Mouse (Mus musculus) cerebral cortex, adult 2 months (tissue): Measurements from ENCODE around the gene Mreg.

ENCODE experiments used
- WGBS: fragments of 180-500 bp; shearing (Covaris S2); methylation state at CpG from one replicate; pipeline ENCODE4 v1.1.7; 2018; 5-methylcytosine and 5-hydroxymethylcytosine counted together

The Mreg gene

GRCm38 (mm10) chr1:72191449-72191848 is 20.7 kb downstream of the Mreg start:
- 94% methylated on average over 8 of the region's 8 CpGs for WGBS

DNA sequence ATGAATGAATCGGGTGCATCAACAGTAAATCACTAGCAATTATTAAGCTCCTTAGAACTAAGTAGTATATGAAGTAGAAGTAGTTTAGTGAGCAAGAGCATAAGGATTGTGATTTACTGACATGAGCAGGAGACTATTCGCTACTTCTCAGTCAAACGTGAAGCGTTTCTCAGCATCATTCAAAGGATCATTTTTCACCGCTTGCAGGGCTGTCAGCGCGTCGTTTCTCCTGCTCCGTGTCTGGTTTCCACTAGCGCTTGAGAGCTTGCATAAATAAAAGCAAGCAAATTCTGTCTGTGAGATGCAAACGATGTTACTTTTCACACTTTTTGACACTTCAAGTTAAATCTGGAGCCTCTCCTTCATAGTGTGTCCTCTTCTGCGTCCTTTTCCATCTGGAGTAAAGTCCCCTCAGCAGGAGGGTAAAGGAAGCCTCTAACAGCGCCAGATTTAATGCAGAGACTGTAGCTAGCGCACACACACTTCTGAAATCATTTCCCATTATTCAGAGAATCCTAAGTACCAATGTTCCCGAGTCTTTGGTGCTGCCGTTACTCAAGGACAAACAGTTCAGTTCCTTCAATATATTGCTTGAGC is 23.9 kb downstream of the Mreg start:
- WGBS = 42% methylated on average over 16 of the region's 16 CpGs

- WGBS = 33% methylated on average over 10 of the region's 10 CpGs
These were observed 24.6 kb downstream of the Mreg start for GRCm38 (mm10) chr1:72187486-72187885.

DNA sequence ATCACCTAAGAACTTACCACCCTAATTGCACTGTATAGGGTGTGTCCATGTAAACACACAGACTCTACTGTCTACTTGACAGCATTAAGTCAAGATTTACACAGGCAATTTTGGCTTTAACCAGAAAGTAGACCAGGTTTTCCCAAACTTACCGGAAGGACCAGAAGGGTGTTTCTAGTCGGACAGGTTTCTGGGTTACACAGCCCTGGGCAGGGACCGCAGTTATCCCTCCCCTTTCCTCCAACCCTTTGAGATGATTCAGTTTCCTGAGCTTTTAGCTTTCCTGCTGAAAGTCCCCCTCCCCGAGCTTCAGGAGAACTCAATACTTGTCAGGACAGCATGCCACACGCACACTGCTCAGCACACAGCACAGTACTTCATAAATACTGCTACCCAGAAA is 26.0 kb downstream of the Mreg start:
- WGBS = 91% methylated on average over 5 of the region's 5 CpGs

GRCm38 (mm10) chr1:72183554-72183953 is 28.6 kb downstream of the Mreg start:
- 64% methylated on average over 6 of the region's 6 CpGs for WGBS

DNA sequence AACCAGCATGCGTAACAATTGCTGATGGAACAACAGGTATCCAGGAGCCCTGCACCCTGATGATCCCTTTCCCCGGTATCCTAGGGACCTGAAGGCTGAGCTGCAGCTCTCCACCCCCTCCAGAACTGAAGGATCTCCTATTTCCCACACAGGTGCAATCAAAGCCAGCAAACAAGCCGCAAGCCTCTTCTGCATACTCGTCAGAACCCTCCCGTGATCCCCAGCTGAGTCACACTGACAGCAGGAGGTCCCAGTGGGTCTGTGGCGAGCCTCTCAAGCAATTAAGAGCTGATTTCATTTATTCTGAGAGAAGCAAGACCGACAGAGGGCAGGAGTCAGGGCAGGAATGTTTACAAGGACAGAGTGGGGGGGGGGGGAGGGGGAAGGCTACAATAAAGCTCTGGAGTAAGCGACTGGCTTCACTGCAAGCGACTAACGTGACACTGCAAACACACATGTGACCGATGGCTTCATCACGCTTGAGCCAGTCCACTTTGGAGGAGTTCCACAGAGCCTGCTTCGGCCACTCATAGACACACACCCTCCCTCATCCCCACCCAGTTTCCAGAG is 29.1 kb downstream of the Mreg start:
- WGBS = 24% methylated on average over 13 of the region's 13 CpGs

- 93% methylated on average over 7 of the region's 7 CpGs for WGBS
These were observed 32.2 kb downstream of the Mreg start for GRCm38 (mm10) chr1:72179947-72180346.

- 42% methylated on average over 6 of the region's 6 CpGs for WGBS
These were observed 35.9 kb downstream of the Mreg start for GRCm38 (mm10) chr1:72176239-72176638.

DNA sequence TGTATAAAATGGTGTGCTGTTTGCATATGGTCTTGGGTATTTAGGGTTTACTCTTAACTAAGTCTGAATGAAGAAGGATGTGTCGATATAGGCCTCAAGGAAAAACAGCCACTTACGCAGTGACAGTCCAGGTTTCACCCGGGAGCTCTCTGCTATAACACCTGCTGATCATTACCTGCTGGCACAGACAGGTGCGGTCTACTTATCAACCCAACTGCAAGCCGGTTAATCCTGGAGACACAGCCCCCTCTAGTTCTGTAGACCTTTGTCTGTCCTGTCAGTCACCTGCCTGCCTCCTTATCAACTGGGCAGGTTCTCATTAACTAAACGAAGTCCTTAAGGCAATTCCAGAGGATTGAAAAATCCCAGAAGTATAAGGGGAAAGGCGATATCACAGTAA is 37.9 kb downstream of the Mreg start:
- WGBS = 85% methylated on average over 7 of the region's 7 CpGs

DNA sequence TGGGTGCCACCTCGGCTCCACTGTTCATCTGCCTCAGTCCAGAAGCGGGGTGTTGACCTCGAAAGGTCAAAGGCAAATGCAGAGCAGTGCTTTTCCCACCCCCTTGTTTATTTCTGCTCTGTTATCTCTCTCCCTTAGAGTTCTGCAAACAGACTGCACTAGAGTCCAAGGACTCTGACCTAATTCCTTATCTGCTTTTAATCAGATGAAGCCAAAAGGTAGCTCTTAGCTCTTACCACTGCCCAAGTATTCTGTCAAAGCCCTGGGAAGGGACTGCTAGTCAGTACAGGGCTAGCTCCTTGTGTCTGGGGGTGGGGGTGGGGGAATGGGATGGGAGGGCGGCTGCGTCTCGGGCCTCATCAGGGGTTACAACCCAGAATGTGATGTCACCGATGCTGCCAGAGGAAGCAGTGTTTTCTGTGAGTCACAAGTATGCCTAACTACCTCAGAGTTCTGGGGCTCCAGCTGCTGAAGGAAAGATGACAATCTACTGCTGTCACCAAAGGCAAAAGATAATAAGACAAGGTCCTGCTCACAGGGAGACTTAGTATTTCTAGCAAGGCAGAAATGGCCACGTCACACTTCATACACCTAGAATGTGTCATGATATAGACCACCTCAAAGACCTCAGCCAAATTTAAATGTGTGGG is 38.6 kb downstream of the Mreg start:
- 82% methylated on average over 8 of the region's 8 CpGs for WGBS

- 87% methylated on average over 8 of the region's 8 CpGs for WGBS
These were observed 39.3 kb downstream of the Mreg start for GRCm38 (mm10) chr1:72172788-72173187.

- WGBS = 83% methylated on average over 13 of the region's 13 CpGs
These were observed 40.9 kb downstream of the Mreg start for GRCm38 (mm10) chr1:72171001-72171860.

GRCm38 (mm10) chr1:72167024-72167423 is 45.1 kb downstream of the Mreg start:
- WGBS = 97% methylated on average over 10 of the region's 10 CpGs

- 92% methylated on average over 5 of the region's 5 CpGs for WGBS
These were observed 45.7 kb downstream of the Mreg start for GRCm38 (mm10) chr1:72166468-72166814.

DNA sequence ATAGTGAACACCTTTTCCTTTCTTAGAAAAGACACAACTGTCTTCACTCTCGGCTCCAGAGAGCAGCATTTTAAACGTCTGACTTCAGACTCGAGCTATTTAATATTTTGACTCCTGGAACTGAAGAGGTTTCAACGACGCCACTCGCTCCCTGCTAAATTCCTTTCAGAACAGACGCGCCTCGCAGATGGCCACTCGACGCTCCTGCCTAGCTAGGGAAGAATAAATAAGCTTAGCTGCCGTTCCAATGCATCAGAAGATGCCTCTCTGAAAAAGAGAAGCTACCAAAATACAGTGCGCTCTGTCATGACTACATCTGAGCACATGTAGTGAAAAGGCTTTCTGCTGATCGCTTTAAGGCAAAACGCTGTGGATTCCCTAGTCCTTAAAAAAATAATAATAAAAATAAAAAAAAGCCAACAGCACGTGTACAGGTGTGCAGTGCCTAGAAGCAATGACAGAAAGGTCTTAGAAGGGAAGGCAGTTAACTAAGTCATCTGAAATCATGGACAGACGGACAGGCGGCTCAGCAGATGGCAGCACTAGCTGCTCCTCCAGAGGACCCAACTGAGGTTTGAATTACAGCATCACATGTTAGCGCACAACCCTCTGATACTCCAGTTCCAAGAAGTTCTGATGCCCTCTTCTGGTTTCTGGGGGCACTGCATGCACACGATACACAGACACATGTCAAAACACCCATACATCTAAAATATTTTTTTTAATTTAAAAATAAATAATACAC is 46.2 kb downstream of the Mreg start:
- WGBS = 50% methylated on average over 20 of the region's 20 CpGs

GRCm38 (mm10) chr1:72160321-72160720 is 51.8 kb downstream of the Mreg start:
- 94% methylated on average over 7 of the region's 7 CpGs for WGBS

DNA sequence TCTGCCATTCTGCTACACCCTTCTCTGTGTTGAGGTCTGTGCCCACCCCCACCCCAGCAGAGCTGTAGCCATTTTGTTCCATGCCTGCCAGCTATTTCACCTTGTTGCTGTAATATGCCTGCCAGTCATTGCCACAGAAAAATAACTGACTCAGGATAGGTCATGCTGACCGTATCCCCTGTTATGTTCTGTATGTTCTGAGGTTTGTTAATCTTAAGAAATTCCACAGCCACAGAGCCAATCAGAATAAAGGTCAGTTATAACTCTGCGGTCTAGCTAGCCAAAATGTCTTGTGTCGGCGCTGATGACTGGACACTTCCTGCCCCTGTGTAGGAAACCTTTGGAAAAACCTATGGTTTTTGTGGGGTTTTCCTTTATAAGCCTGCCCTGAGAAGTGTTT is 67.7 kb downstream of the Mreg start:
- WGBS = 91% methylated on average over 4 of the region's 4 CpGs

- WGBS = 4% methylated on average over 11 of the region's 11 CpGs
These were observed 70.1 kb downstream of the Mreg start for GRCm38 (mm10) chr1:72141893-72142480.

DNA sequence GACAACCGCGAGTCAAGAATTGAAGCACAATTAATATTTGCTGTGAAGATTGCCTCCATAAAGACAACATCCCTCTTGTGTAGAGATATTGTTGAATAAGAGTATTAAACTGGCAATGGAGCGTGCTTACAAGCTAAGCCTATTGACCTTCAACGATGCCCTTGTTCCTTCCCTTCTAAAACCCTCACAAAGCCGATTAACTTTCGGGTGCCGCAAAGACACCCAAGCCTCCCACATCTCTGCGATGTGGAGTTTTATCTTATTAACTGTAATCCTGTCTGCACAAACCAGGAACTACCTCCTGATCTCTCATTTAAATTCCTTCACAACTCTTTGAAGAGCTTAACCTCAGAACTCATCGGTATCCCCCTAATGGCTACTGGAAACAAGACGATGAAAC is 76.0 kb downstream of the Mreg start:
- WGBS = 96% methylated on average over 10 of the region's 10 CpGs

GRCm38 (mm10) chr1:72134534-72134933 is 77.6 kb downstream of the Mreg start:
- WGBS = 68% methylated on average over 1 of the region's 1 CpGs
